In genomic region chr9:64466564-64466963, GRCm38 (mm10) we compare ENCODE assay signal across 18 mouse cellular contexts.
DNase-seq lines count a peak whose midpoint lies in the region; ATAC-seq and TF ChIP-seq lines count a peak whose summit lies in the region.
"Had no signal": no experiment of that assay in that cellular context is flagged by ENCODE, and none has a peak within 500 bp of the region (broad histone marks: within the 10 kb centered on the region; RNA-seq: fewer than 3 reads in every experiment).

No protein-coding gene starts in this region.

- H3K4me1 ChIP-seq in forebrain, embryonic 13.5 days, result peaks cover 14% of the 10 kb centered on the region
- H3K4me1 ChIP-seq in forebrain, embryonic 12.5 days, result peaks cover 7% of the 10 kb centered on the region; the same call in 1 of the 2 replicates
- no peaks in the 10 kb centered on the region for H3K4me1 ChIP-seq in midbrain, embryonic 14.5 days (ENCODE audit: control insufficient read depth, insufficient read depth, low read length)
- no peaks in the 10 kb centered on the region for H3K4me1 ChIP-seq in midbrain, embryonic 16.5 days (ENCODE audit: control insufficient read depth, insufficient read depth, low read length)
- no peaks in the 10 kb centered on the region for H3K4me1 ChIP-seq in hindbrain, postnatal 0 days (ENCODE audit: insufficient read depth, low read length)
- H3K4me1 ChIP-seq: intestine, embryonic 15.5 days; stomach, embryonic 15.5 days had no signal

- no peaks in the 10 kb centered on the region for H3K36me3 ChIP-seq in forebrain, embryonic 13.5 days (ENCODE audit: poor library complexity, severe bottlenecking)
- H3K36me3 ChIP-seq in forebrain, embryonic 12.5 days (replicated peaks), result no peaks in the 10 kb centered on the region
- H3K36me3 ChIP-seq in midbrain, embryonic 14.5 days (ENCODE audit: control insufficient read depth, insufficient read depth, low read length), result no peaks in the 10 kb centered on the region
- H3K36me3 ChIP-seq in midbrain, embryonic 16.5 days (ENCODE audit: control insufficient read depth, insufficient read depth, low read length), result no peaks in the 10 kb centered on the region
- H3K36me3 ChIP-seq in hindbrain, postnatal 0 days (ENCODE audit: insufficient read depth, low read length), result no peaks in the 10 kb centered on the region
- H3K36me3 ChIP-seq: intestine, embryonic 15.5 days; limb, embryonic 15.5 days; neural tube, embryonic 12.5 days; stomach, embryonic 15.5 days had no signal

- peak overlapping the region; percentile 62 for H3K27ac ChIP-seq in forebrain, embryonic 13.5 days
- H3K27ac ChIP-seq in forebrain, embryonic 12.5 days, result no peak overlapping the region
- no peak overlapping the region for H3K27ac ChIP-seq in midbrain, embryonic 14.5 days (replicated peaks; ENCODE audit: low read depth, low read length)
- H3K27ac ChIP-seq in midbrain, embryonic 16.5 days (ENCODE audit: low read length), result no peak overlapping the region
- H3K27ac ChIP-seq in hindbrain, postnatal 0 days, result no peak overlapping the region
- H3K27ac ChIP-seq: heart, adult 2 months; intestine, embryonic 15.5 days; layer of hippocampus, adult 2 months; limb, embryonic 15.5 days; neural tube, embryonic 12.5 days; stomach, embryonic 15.5 days had no signal

- H3K4me3 ChIP-seq in forebrain, embryonic 13.5 days, result no peak overlapping the region
- no peak overlapping the region for H3K4me3 ChIP-seq in forebrain, embryonic 12.5 days (replicated peaks)
- no peak overlapping the region for H3K4me3 ChIP-seq in midbrain, embryonic 14.5 days (replicated peaks; ENCODE audit: low read depth, low read length)
- H3K4me3 ChIP-seq in midbrain, embryonic 16.5 days (ENCODE audit: low read depth, low read length), result no peak overlapping the region
- H3K4me3 ChIP-seq in hindbrain, postnatal 0 days (ENCODE audit: low read length), result no peak overlapping the region
- H3K4me3 ChIP-seq: heart, adult 2 months; intestine, embryonic 15.5 days; layer of hippocampus, adult 2 months; limb, embryonic 15.5 days; neural tube, embryonic 12.5 days; stomach, embryonic 15.5 days had no signal

- peak; percentile 63 for DNase-seq in midbrain, embryonic 14.5 days
- peak; percentile 77 for DNase-seq in cerebellum, adult 9-10 months
- DNase-seq in hindbrain, postnatal 0 days (ENCODE audit: low spot score), result peak; percentile 70
- DNase-seq in gastrocnemius, postnatal 36 days, result no peak
- DNase-seq in frontal cortex, postnatal 14 days (ENCODE audit: low spot score in 2 of 2), result no peak
- DNase-seq: adrenal gland, postnatal 14 days; heart, adult 2 months; heart, postnatal 10 days; liver, postnatal 0 days had no signal

- no peak overlapping the region for H3K4me2 ChIP-seq in forebrain, embryonic 13.5 days
- no peak overlapping the region for H3K4me2 ChIP-seq in forebrain, embryonic 12.5 days
- no peak overlapping the region for H3K4me2 ChIP-seq in midbrain, embryonic 14.5 days (ENCODE audit: low read length)
- H3K4me2 ChIP-seq in midbrain, embryonic 16.5 days (ENCODE audit: low read length), result no peak overlapping the region
- H3K4me2 ChIP-seq in hindbrain, postnatal 0 days (ENCODE audit: low read depth, low read length), result no peak overlapping the region
- H3K4me2 ChIP-seq: intestine, embryonic 15.5 days; limb, embryonic 15.5 days; midbrain, embryonic 11.5 days; neural tube, embryonic 12.5 days; stomach, embryonic 15.5 days had no signal

- H3K9me3 ChIP-seq in forebrain, embryonic 13.5 days (replicated peaks), result no peaks in the 10 kb centered on the region
- H3K9me3 ChIP-seq in forebrain, embryonic 12.5 days, result no peaks in the 10 kb centered on the region
- no peaks in the 10 kb centered on the region for H3K9me3 ChIP-seq in midbrain, embryonic 14.5 days (ENCODE audit: control insufficient read depth, low read length)
- H3K9me3 ChIP-seq in midbrain, embryonic 16.5 days (replicated peaks; ENCODE audit: control insufficient read depth, low read length, poor library complexity, severe bottlenecking), result no peaks in the 10 kb centered on the region
- H3K9me3 ChIP-seq in hindbrain, postnatal 0 days (ENCODE audit: low read length), result no peaks in the 10 kb centered on the region
- H3K9me3 ChIP-seq: intestine, embryonic 15.5 days; limb, embryonic 15.5 days; neural tube, embryonic 12.5 days; stomach, embryonic 15.5 days had no signal

- peak; percentile 86 for ATAC-seq in forebrain, embryonic 13.5 days
- no peak for ATAC-seq in forebrain, embryonic 12.5 days (ENCODE audit: low FRiP score)
- ATAC-seq in midbrain, embryonic 14.5 days (ENCODE audit: low FRiP score, low TSS enrichment), result no peak
- ATAC-seq in midbrain, embryonic 16.5 days, result no peak
- peak; percentile 27; the same call in 1 of the 2 replicates for ATAC-seq in hindbrain, postnatal 0 days
- ATAC-seq: liver, postnatal 0 days had no signal

- no peak overlapping the region for H3K9ac ChIP-seq in forebrain, embryonic 13.5 days
- H3K9ac ChIP-seq in forebrain, embryonic 12.5 days, result no peak overlapping the region
- no peak overlapping the region for H3K9ac ChIP-seq in midbrain, embryonic 14.5 days (replicated peaks; ENCODE audit: low read length)
- H3K9ac ChIP-seq in midbrain, embryonic 16.5 days (ENCODE audit: low read depth, low read length), result no peak overlapping the region
- H3K9ac ChIP-seq in hindbrain, postnatal 0 days (replicated peaks; ENCODE audit: low read length), result no peak overlapping the region
- H3K9ac ChIP-seq: intestine, embryonic 15.5 days; limb, embryonic 15.5 days; liver, postnatal 0 days; neural tube, embryonic 12.5 days; stomach, embryonic 15.5 days had no signal

- 0 out of 2 replicates have a peak, but pooled peaks cover 6% of the 10 kb centered on the region for H3K27me3 ChIP-seq in forebrain, embryonic 13.5 days
- H3K27me3 ChIP-seq in forebrain, embryonic 12.5 days, result peaks cover 14% of the 10 kb centered on the region; the same call in 1 of the 2 replicates
- H3K27me3 ChIP-seq in midbrain, embryonic 14.5 days (ENCODE audit: control insufficient read depth, insufficient read depth, low read length), result no peaks in the 10 kb centered on the region; the same call in 1 of the 2 replicates
- no peaks in the 10 kb centered on the region for H3K27me3 ChIP-seq in midbrain, embryonic 16.5 days (ENCODE audit: control insufficient read depth, insufficient read depth, low read depth, low read length)
- no peaks in the 10 kb centered on the region for H3K27me3 ChIP-seq in hindbrain, postnatal 0 days (ENCODE audit: insufficient read depth, low read length)
- H3K27me3 ChIP-seq: intestine, embryonic 15.5 days; neural tube, embryonic 12.5 days; stomach, embryonic 15.5 days had no signal

- 22% methylated on average over 4 of the region's 4 CpGs for WGBS in forebrain, embryonic 13.5 days
- whole genome bisulfite sequencing in forebrain, embryonic 12.5 days, result 32% methylated on average over 4 of the region's 4 CpGs
- 27% methylated on average over 4 of the region's 4 CpGs for WGBS in midbrain, embryonic 14.5 days
- WGBS in midbrain, embryonic 16.5 days, result 22% methylated on average over 4 of the region's 4 CpGs
- WGBS in hindbrain, postnatal 0 days, result 18% methylated on average over 4 of the region's 4 CpGs

- no peak for TF ChIP-seq CTCF in hindbrain, postnatal 0 days (IDR thresholded peaks at IDR 0.05; ENCODE audit: low read depth)

- intact Hi-C loops in gastrocnemius, postnatal 36 days (cut with DNase I), result no loop called here

Comparison
In these comparisons a context has a peak if more than half of its experiments do, and no peak if none do; other contexts are left out.
1. ATAC-seq: peak in forebrain, embryonic 13.5 days (single experiment) and hindbrain, postnatal 0 days (single experiment); none in forebrain, embryonic 12.5 days (single experiment), midbrain, embryonic 14.5 days (single experiment) and midbrain, embryonic 16.5 days (single experiment).
2. DNase-seq: peak in midbrain, embryonic 14.5 days (single experiment), cerebellum, adult 9-10 months (single experiment) and hindbrain, postnatal 0 days (single experiment); none in gastrocnemius, postnatal 36 days (0 of 2) and frontal cortex, postnatal 14 days (0 of 2).